Mouse (Mus musculus) left cerebral cortex, adult 11 months (tissue): ENCODE measurements around the gene Fggy.

ENCODE experiments used
- DNase-seq: peaks from one replicate; pipeline ENCODE4 v3.0.0; 2022; ENCODE audit warnings: low spot score

Gene Fggy

DNA sequence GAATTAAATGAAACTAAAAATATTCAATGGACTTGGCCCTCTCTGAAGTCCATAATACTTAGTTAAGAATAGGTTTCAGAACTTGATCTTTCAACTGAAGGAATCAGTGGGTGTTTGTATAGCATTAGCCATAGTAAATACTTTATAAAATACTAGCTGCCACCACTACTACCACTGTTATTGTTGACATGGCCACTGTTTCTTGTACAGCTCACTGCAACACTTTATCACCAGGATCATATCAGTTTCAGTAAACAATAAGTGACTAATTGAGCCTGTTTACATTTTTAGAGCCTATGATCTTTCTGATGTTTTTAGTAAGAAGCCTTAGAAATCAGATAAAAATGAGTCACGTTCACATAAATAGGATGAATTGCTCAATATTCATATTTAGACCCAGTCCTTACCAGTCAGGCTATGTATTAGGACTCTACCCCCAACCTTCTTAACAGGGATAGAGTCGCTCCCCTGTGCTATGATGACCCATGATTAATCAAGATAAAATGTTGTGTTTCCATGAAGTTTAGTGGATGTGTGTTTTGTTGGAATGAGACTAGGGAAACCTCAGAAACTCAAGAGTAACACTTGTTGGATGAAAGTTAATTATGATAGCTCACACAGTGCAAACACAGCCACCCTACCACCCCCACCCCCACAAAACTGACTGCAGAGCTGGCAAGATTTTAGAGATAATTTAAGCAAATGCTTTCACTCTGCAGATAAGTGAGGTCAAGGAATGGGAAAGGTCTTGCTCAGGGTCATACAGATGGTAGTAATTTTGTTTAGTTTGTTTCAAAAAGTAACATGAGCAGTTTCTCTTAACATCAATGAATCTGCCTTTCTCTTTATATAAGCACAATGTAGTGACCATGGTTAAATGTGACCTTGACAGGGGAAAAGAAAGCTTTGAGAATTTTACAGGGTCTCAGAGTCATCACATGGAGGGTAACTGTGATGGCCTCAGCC is 352.7 kb downstream of the Fggy start:
- no peak for DNase-seq

DNA sequence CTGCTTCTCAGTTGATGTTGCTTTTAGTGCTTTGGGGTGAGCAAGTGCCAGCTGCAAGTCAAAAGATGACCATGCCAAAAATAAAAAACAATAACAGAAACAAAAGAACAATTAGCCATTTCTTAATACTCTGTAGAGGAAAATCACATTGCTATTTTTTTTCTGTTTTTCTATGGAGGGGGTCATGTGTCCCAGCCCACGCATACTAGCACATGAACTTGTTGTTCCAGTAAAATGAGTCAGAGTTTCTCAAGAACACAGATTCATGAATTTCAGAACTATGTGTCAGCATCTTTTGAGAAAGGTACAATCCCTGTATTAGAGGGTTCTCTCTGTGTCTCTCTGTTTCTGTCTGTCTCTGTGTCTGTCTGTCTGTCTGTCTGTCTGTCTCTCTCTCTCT is 355.7 kb downstream of the Fggy start:
- no peak for DNase-seq

DNA sequence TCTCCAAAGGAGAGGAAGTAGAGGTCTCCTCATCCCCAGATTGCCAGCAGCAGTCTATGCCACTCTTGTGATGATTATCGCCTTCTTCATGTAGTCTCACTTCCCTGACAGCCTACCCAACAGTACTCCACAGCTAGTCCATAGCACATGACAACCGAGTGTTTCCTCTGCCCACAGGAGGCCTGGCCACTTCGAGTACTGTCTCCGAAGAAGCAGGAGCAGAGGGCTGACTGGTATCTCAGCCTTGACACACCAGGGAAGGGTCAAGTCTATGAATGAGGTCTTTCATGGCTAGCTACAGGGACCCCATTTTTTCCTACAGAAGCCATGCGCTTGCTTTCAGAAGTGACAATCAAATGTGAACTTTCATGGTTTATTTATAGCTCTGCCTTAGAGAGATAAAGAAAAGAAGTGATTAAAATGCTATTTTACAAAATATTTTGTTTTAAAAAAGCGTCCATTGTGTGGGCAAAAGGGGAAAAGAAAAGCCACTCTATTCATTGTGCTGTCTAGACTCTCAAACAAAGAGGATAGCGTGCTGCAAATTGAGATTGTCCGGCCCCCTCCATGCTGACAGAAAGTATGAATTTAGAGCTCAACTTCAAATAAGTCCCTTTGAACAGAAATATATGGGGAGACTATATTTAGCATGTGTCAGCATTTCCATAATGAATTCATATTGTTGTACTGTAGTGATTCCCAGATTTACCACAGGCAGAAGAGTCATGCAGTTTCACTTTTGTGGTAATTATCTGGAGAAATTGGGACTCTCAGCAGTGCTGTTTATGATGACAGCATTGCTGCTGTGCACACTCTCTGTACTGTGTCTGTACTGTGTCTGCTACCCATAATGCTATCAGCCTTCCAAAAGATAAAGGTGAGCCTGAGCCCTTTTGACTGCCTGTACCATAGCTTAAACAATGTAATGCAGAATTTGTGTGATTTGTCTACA is 358.6 kb downstream of the Fggy start:
- no peak for DNase-seq

DNA sequence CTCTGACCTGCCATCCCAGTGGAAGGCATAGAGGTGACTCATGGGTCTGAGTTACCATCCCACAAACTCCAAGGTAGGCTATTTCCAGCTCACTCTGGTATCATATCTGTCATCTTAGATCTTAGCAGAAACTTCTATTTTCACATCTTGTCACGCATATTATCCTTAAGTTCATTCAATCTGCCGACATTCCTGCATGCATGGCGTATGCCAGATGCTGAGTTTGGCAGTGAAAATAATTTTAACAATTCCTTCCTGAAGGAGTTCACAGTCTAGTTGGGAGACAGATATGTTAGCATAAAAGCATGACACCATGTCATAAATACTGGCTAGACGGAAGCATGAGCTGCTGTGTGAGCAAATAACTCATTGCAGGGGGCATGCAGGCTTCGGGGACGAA is 360.4 kb downstream of the Fggy start:
- DNase-seq: no peak

DNA sequence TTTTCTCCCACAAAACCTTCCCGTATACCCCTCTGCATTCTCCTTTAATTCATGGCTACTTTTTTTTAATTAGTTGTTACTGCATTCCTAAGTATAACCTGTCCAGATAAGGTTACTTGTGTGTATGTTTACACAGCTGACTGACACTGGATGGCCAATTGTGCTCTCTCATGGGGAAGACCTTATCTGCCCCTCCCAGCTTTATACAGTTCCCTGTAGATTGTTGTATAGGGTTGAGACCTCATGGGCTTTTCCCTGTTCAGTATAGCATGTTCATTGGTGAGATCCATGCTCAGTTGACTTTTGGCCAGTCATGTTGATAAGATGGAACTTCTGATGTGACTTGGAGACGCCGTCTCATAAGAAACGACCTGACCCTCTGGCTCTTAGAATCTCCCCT is 363.1 kb downstream of the Fggy start:
- no peak for DNase-seq

DNA sequence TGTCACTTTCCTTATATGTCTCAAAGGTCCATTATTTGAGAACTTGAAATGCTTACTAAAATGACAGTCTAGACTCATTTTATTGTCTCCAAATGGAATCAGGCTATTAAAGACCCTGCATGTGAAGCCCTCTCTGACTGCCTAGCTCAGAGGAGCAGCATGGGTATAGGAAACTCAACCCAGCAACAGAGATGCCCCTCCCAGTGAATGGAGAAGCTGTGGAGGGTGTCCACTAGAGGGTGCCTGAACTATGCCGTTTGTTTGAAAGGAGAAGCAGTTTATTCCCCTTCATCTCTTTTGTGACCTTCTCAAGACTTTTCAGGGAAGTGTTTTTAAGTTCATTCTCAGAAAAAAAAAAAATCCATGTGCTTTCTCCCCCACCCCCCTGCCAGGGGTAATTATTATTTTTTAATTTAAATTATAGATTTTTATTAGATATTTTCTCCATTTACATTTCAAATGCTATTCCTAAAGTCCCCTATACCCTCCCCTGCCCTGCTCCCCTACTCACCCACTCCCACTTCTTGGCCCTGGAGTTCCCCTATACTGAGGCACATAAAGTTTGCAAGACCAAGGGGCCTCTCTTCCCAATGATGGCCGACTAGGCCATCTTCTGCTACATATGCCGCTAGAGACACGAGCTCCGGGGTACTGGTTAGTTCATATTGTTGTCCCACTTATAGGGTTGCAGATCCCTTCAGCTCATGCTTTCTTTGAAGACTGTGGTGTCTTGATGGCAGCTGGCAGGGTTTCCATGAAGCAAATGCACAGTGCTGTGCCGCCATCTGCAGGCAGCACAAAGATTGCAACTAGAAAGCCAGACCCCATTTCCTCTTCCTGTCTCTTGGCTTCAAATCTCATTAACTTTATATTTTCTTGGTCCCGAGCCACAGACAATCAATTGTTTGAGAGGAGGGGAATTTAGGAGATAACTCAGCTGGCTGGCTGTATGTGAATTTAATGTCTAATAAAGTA is 367.2 kb downstream of the Fggy start:
- peak; percentile 75 for DNase-seq

DNA sequence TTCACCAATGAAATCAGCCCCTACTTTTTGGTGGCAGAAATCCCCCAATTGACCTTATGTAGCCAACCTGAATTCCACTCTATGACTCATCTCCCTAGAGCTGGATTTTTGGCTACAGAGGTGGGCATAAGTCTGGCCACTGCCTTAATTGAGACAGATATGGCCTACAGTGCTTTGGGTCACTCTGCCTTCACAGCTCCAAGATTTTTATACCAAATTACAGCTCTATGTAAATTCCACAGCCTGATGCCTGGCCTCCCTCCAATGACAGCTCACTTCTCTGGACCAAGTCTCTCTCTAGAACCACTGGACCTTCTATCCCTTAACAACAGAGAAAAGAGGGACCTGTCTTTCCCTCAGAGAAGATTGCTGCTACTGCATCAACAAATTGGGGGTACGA is 371.5 kb downstream of the Fggy start:
- DNase-seq: no peak

DNA sequence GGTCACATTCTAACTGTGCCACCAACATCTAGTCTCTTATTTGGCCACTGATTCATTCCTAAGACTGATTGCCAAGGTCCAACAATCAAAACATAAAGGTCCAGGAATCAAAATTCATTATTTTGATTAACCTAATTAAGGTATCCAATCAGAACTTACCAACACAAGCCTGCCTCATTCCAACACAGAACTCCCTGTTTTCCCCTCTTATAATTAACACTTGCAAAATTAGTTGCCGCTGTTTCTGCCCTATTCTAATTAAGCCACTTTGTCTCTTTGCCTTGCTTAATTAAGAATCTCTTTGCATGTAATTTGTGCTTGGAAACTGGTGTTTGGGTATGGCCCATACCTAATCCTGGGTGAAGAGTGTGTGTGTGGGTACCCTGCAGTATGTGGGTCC is 372.6 kb downstream of the Fggy start:
- DNase-seq: no peak

DNA sequence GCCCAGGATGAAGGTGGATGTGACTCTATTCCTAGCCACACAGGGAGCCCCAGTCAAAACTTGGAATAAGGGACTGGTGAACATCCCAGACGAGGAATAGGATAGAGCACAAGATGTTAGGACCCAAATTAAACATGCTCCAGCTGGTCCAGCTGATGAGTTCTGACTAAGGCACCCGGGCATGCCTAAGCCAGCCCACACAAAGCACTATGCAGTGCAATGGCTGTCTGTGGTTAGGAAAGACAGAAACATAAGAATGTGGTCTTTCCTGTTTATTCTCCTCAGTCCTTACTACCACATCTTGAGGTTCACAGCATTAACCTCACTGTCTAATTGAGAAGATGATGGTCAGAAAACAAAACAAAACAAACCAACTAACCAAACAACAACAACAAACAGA is 374.0 kb downstream of the Fggy start:
- DNase-seq: no peak

DNA sequence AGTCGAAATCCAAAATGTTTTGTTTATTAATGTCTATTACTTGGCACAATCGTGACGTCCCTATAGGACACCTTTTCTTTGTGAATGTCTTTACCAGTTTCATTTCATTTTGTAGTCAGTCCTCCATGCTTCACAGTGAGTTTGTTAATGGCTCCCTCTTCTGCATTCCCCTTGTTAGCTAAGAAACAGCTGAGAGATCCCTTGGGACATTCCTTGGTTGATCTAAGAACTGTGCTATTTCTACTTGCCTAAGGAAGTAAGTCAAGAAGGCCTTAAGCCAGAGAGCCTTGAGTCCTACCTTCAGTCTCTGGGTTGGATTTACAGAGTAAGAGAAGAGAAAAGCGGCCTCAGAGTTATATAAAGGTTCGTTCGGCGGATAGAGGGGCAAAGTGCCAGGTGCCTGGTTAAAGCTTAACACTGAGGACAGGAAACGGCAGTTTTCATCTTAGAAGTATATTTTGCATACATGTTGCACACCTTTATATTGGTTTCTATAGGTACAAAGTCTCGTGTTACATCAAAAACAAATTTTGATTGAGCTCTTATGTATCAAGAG is 376.6 kb downstream of the Fggy start:
- no peak for DNase-seq

DNA sequence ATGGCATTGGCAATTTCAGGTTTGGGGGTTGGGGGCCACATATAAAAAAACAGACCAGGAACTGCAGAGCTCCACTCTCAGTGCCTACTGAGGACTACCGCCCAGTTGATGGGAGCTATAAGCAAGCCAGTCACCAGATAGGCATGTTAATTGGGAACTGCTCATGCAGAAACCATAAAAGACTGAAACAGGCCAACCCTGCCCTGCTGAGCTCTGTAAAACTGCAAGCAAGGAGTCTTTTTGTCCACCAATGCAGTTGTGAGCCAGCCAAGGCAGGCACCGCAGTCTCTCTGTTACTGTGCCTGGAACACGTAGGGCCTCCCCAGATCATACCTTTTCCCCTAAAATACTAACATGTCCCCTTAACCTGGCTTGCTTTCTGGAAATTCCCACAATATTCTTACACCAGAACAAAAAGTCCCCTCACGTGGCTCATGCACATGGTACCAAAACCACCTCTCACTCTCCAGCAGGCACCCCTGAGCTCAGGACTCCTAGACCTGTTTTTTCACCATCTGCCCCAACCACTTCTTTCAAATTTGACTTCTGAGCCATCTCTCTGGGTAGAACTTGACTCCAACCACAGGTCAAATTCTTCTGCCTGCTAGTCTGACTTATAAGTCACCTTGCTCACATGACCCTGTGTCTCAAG is 377.2 kb downstream of the Fggy start:
- no peak for DNase-seq

DNA sequence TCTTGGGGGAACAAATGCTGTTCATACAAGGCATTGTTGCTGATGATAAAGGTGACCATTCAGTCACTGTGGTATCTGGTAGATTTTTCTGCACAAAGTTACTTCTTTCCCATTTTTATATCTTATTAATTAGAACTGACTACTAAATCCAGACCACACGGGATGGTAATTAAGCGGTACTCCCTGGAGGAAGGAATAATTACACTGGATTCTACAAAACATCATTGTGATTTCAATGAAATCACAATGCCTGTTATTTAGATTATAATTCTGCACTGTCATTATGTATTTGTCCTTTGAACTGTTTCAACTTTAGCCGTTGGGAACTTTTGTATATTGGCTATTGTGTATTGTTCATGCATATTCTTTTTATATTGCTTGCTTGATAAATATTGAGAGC is 381.4 kb downstream of the Fggy start:
- DNase-seq: no peak

DNA sequence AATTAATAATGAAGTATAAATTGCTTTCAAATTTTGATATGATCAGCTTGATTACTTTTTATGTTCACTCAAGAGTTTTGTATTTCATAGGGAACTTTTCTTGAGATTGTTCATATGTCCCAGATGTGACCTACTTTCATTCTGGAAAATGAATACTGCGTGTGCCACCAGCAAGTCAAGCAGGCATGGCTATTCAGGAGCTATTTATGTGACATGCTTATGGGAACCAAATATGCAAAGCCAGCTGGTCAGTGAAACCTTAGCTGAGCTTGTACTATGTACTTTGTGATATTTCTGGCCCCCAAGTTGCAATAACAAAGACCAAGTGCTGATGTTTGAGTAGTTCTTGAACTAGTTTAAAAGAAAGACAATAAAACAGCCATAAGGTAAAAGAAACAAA is 390.6 kb downstream of the Fggy start:
- no peak for DNase-seq

DNA sequence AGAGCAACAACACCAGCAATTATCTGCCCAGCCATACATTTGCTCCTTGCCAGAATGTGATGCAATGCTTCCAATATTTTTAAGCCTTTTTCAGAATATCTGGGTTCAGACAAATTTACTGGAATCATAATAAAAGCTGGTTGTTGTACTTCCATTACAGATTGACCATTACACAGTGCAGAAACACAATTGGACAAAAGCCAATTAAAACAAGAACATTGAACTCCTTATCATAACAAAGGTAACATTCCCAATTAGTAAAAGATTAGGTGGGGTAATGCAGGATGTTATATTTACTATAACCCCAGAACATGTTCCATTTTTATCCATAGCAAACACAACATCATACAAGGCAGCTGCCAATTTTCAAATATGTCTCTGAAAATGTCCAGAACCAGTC is 396.0 kb downstream of the Fggy start:
- no peak for DNase-seq

DNA sequence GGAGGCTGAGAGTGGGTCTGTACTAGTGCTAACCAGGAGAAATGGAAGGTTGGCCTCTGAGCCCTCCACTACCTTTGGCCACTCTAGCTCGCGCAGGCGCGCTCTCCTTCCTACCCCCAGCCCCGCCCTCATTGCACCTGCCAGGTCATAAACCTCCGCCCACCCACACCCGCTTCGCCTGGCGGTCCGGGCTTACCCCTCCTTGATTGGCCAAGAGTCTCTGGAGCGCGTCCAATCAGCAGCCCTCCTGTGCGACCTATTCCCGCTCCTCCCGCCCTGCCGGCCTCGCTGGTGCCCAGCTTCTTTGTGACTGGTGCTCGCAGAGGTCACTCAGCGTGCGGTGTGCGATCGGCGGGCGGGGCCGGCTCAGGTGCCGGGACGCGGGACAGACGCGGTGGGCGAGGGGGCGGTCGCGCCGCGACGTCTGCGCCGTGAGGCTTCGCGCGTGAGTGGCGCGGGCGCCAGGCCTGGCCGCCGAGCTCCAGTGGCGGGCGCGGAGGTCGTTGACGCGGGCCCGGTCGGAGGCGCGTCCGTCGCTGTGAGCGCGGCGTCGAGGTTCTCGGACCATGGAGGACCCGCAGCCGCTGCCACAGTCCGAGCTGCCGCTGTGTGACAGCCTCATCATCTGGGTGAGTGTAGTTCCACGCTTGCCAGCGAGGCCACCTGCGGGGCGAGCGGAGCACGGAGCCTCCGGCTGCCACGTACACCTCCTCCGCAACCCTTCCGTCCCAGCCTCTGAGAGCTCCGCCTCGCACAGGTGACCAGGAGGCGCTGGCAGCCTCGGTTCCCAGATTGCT is 409.8 kb downstream of the Fggy start, which contains the start of gene Hook1:
Hook1 (plus strand) TSS at position 313 of the 797 bp plus-strand sequence.
- DNase-seq: peak; percentile 94
